Mouse (Mus musculus) forebrain, embryonic 12.5 days (tissue): ENCODE data around the gene Capn15. TPM values are rescaled to one million over a fixed set of nuclear protein-coding genes. Genes with fewer than 3 reads are reported as not detected.

ENCODE experiments used
- polyA plus RNA-seq: library from polyadenylated mRNA; unstranded; fragments of >200 nt; fragmentation: Nextera tagmentation; extraction: Ambion mirVana; gene quantifications from 2 replicates; pipeline ENCODE4 v1.2.1, GENCODE M21; 2016

Gene Capn15
- polyA plus RNA-seq, 1 experiment from 2014 or later: 30.6 TPM

Other genes with a start within 250 kb of the Capn15 start
- 0.18 TPM in 1 of 2 replicates, not detected in the other for gene Mslnl, start 249.8 kb downstream of the Capn15 start, polyA plus RNA-seq
- 0.28 and 0.50 TPM in 2 replicates for gene Msln, start 231.4 kb downstream of the Capn15 start, polyA plus RNA-seq
- gene Narfl, start 212.0 kb downstream of the Capn15 start, polyA plus RNA-seq: 25.6 and 26.0 TPM in 2 replicates
- 99.1 and 100 TPM in 2 replicates for gene Haghl, start 200.1 kb downstream of the Capn15 start, polyA plus RNA-seq
- gene Ccdc78, start 199.2 kb downstream of the Capn15 start, polyA plus RNA-seq: 0.32 and 0.69 TPM in 2 replicates
- gene Fam173a, start 192.9 kb downstream of the Capn15 start, polyA plus RNA-seq: 76.7 and 80.8 TPM in 2 replicates
- gene AC134908.4, start 190.1 kb downstream of the Capn15 start, polyA plus RNA-seq: not detected in 2 replicates
- 61.2 and 79.6 TPM in 2 replicates for gene Metrn, start 188.7 kb downstream of the Capn15 start, polyA plus RNA-seq
- gene Fbxl16, start 176.7 kb downstream of the Capn15 start, polyA plus RNA-seq: 21.0 and 23.7 TPM in 2 replicates
- gene Wdr24, start 162.2 kb downstream of the Capn15 start, polyA plus RNA-seq: 27.8 and 28.2 TPM in 2 replicates
- 65.7 and 69.5 TPM in 2 replicates for gene Jmjd8, start 156.9 kb downstream of the Capn15 start, polyA plus RNA-seq
- 284 and 288 TPM in 2 replicates for gene Stub1, start 152.4 kb downstream of the Capn15 start, polyA plus RNA-seq
- 5.0 and 5.7 TPM in 2 replicates for gene Rhbdl1, start 148.5 kb downstream of the Capn15 start, polyA plus RNA-seq
- gene Gm20683, start 144.0 kb downstream of the Capn15 start, polyA plus RNA-seq: 2.5 and 3.3 TPM in 2 replicates
- gene Rhot2, start 140.9 kb downstream of the Capn15 start, polyA plus RNA-seq: 20.9 and 23.4 TPM in 2 replicates
- 38.2 and 41.1 TPM in 2 replicates for gene Wdr90, start 124.3 kb downstream of the Capn15 start, polyA plus RNA-seq
- 7.7 and 9.8 TPM in 2 replicates for gene Mcrip2, start 117.0 kb downstream of the Capn15 start, polyA plus RNA-seq
- gene Mettl26, start 110.7 kb downstream of the Capn15 start, polyA plus RNA-seq: 51.6 and 55.5 TPM in 2 replicates
- gene Wfikkn1, start 104.9 kb downstream of the Capn15 start, polyA plus RNA-seq: 0.66 and 0.79 TPM in 2 replicates
- gene Rab40c, start 66.1 kb downstream of the Capn15 start, polyA plus RNA-seq: 35.1 and 36.5 TPM in 2 replicates
- gene Pigq, start 40.9 kb downstream of the Capn15 start, polyA plus RNA-seq: 51.4 and 53.0 TPM in 2 replicates
- gene Nhlrc4, start 40.8 kb downstream of the Capn15 start, polyA plus RNA-seq: 0.09 and 0.72 TPM in 2 replicates
- 0.08 and 0.13 TPM in 2 replicates for gene A930017K11Rik, start 33.2 kb downstream of the Capn15 start, polyA plus RNA-seq
- gene Rab11fip3, start 83.8 kb upstream of the Capn15 start, polyA plus RNA-seq: 39.3 and 39.8 TPM in 2 replicates
- gene Decr2, start 104.5 kb upstream of the Capn15 start, polyA plus RNA-seq: 27.1 and 28.2 TPM in 2 replicates
- gene Nme4, start 109.8 kb upstream of the Capn15 start, polyA plus RNA-seq: 58.6 and 62.9 TPM in 2 replicates
- 2.1 and 2.6 TPM in 2 replicates for gene Tmem8, start 127.5 kb upstream of the Capn15 start, polyA plus RNA-seq
- gene Mrpl28, start 137.7 kb upstream of the Capn15 start, polyA plus RNA-seq: 208 and 218 TPM in 2 replicates
- 12.0 and 13.1 TPM in 2 replicates for gene Axin1, start 152.9 kb upstream of the Capn15 start, polyA plus RNA-seq
- gene Pdia2, start 213.3 kb upstream of the Capn15 start, polyA plus RNA-seq: 0.29 and 0.67 TPM in 2 replicates
- 2.4 and 3.8 TPM in 2 replicates for gene Rgs11, start 217.2 kb upstream of the Capn15 start, polyA plus RNA-seq
- 10.5 and 10.6 TPM in 2 replicates for gene Arhgdig, start 222.0 kb upstream of the Capn15 start, polyA plus RNA-seq